Mouse (Mus musculus) MEL (cell line): ENCODE results near the gene Naglu.

ENCODE experiments used
- CHD2 ChIP-seq: IDR thresholded peaks from 2 replicates; pipeline ENCODE4 v1.6.1; 2011; ENCODE audit warnings: low read length, improper control_type of control experiment
- CTCF ChIP-seq, 3 experiments: IDR thresholded peaks in 2 of 3; conservative IDR thresholded peaks in 1 of 3; 2 replicates each; pipeline ENCODE4 v1.5.1; 2011 to 2012; ENCODE audit warnings: low read length in 3 of 3, low read depth in 2 of 3, mild to moderate bottlenecking in 2 of 3, improper control_type of control experiment in 1 of 3, inconsistent platforms in 1 of 3, mixed read lengths in 1 of 3, moderate library complexity in 1 of 3; ENCODE audit not compliant: control insufficient read depth in 1 of 3, insufficient read depth in 1 of 3, poor library complexity in 1 of 3, severe bottlenecking in 1 of 3
- E2F4 ChIP-seq: IDR thresholded peaks from 2 replicates; pipeline ENCODE4 v1.6.1; 2011; ENCODE audit warnings: low read depth, low read length, improper control_type of control experiment, borderline replicate concordance
- ELF1 ChIP-seq: IDR thresholded peaks from 2 replicates; pipeline ENCODE4 v1.6.1; 2014; ENCODE audit warnings: low read depth, mild to moderate bottlenecking, inconsistent platforms, low read length, improper control_type of control experiment, moderate library complexity
- EP300 ChIP-seq, 2 experiments: IDR thresholded peaks; 2 replicates each; pipeline ENCODE4 v1.6.1; 2011; ENCODE audit warnings: improper control_type of control experiment in 2 of 2, low read length in 2 of 2, low read depth in 1 of 2, mild to moderate bottlenecking in 1 of 2
- GATA1 ChIP-seq: IDR thresholded peaks from 2 replicates; pipeline ENCODE4 v1.6.1; 2011; ENCODE audit warnings: low read depth, low read length, improper control_type of control experiment
- JUND ChIP-seq: IDR thresholded peaks from 2 replicates; pipeline ENCODE4 v1.6.1; 2011; ENCODE audit warnings: low read depth, mild to moderate bottlenecking, improper control_type of control experiment, low read length
- NRF1 ChIP-seq: IDR thresholded peaks from 2 replicates; pipeline ENCODE4 v1.6.1; 2014; ENCODE audit warnings: low read depth, mild to moderate bottlenecking, inconsistent platforms, low read length, improper control_type of control experiment, moderate library complexity; ENCODE audit not compliant: poor library complexity, insufficient read depth, severe bottlenecking
- POLR2A ChIP-seq, 2 experiments: IDR thresholded peaks; 2 replicates each; pipeline ENCODE4 v1.6.1; 2011 to 2012; ENCODE audit warnings: low read length in 2 of 2, mild to moderate bottlenecking in 2 of 2, control low read depth in 1 of 2, improper control_type of control experiment in 1 of 2, low read depth in 1 of 2, moderate library complexity in 1 of 2; ENCODE audit not compliant: control insufficient read depth in 1 of 2, insufficient read depth in 1 of 2, poor library complexity in 1 of 2
- RCOR1 ChIP-seq: IDR thresholded peaks from 2 replicates; pipeline ENCODE4 v1.6.1; 2012; ENCODE audit warnings: low read depth, mild to moderate bottlenecking, inconsistent platforms, low read length, improper control_type of control experiment
- TBP ChIP-seq: IDR thresholded peaks from 2 replicates; pipeline ENCODE4 v1.8.0; 2011; ENCODE audit warnings: low read depth, low read length, improper control_type of control experiment
- USF1 ChIP-seq: IDR thresholded peaks from 2 replicates; pipeline ENCODE4 v1.6.1; 2014; ENCODE audit warnings: low read depth, mild to moderate bottlenecking, inconsistent platforms, low read length, improper control_type of control experiment, moderate library complexity
- ZC3H11A ChIP-seq: IDR thresholded peaks from 2 replicates; pipeline ENCODE4 v1.6.1; 2012; ENCODE audit warnings: low read depth, mild to moderate bottlenecking, inconsistent platforms, low read length, improper control_type of control experiment
- ZNF384 ChIP-seq: IDR thresholded peaks from 2 replicates; pipeline ENCODE4 v1.6.1; 2012; ENCODE audit warnings: low read depth, mild to moderate bottlenecking, inconsistent platforms, low read length, improper control_type of control experiment

GRCm38 (mm10) chr11:101089931-101090330, 20.1 kb downstream of the Naglu start:
- no peak for TF ChIP-seq RCOR1
- no peak for TF ChIP-seq USF1
- no peak for TF ChIP-seq E2F4
- no peak for TF ChIP-seq TBP
- no peak for TF ChIP-seq JUND
- TF ChIP-seq POLR2A (IDR thresholded peaks at IDR 0.05; ENCODE audit: control insufficient read depth in 1 of 2, insufficient read depth in 1 of 2, low read depth in 1 of 2, low read length in 2 of 2, poor library complexity in 1 of 2) = no peak
- TF ChIP-seq GATA1 = no peak
- no peak for TF ChIP-seq ELF1
- no peak for TF ChIP-seq CTCF (IDR thresholded peaks at IDR 0.05 in 2 of 3, conservative IDR thresholded peaks at IDR 0.05 in 1 of 3; ENCODE audit: control insufficient read depth in 1 of 3, insufficient read depth in 1 of 3, low read depth in 2 of 3, low read length in 3 of 3, poor library complexity in 1 of 3, severe bottlenecking in 1 of 3)
- TF ChIP-seq NRF1 = no peak
- TF ChIP-seq ZNF384 = no peak
- no peak for TF ChIP-seq EP300 (IDR thresholded peaks at IDR 0.05; ENCODE audit: low read depth in 1 of 2, low read length in 2 of 2)
- TF ChIP-seq CHD2 = no peak
- no peak for TF ChIP-seq ZC3H11A
